Mouse (Mus musculus): ENCODE results near the gene Dram1. TPM values are rescaled to one million over a fixed set of nuclear protein-coding genes. Genes with fewer than 3 reads are reported as not detected.
"Not testable (repeated sequence)": the region's sequence is repeated elsewhere in the genome, so short reads cannot be mapped to it uniquely, and the experiment has no call there.

Gene Dram1
- total RNA-seq, 2 experiments from 2014 or later = 11.8 to 19.0 TPM

- ATAC-seq (replicated peaks; ENCODE audit: low FRiP score, poor library complexity, severe bottlenecking) = no peak
Measured at GRCm38 (mm10) chr10:88390096-88390790, 11.4 kb upstream of the Dram1 start.

DNA sequence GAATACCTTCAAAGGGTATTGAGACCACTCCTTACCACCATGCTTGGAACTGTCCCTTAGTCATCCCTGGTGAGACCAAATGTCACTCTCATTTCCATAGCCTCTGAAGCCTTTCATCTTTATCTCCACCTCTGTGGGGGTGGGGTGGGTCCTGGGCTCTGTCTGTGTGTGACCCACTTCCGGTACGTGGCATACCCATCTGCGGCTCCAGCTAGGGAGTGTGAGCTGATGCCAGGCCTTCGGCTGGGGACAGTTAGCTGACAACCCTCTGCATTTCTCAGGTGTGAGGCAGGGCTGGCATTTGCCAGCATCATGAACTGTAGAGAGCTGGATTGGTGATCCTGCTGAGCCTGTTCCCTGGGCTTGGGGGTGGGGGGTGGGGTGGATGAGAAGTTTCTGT, 10.7 kb upstream of the Dram1 start:
- ATAC-seq (replicated peaks; ENCODE audit: low FRiP score, poor library complexity, severe bottlenecking) = no peak

DNA sequence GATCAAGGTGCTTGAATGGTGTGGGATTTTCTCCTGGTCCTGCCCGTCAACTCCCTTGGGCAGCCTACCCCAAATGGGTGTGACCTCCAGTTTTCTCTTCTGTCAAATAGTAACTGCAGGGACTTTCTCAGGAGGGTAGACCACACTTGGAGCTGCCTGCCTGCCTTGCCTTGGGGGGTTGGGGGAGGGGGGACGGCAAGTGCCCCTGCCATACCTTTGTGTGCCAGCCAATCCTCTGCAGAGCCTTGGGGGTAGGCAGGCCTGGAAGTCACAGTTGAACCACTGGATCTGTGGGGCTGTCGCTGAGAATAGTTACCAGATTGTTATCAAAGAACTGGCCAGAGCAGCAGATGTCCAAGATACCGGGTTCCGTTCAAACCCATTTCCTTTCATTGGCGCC, 7.4 kb upstream of the Dram1 start:
- no peak for ATAC-seq (replicated peaks; ENCODE audit: low FRiP score, poor library complexity, severe bottlenecking)

GRCm38 (mm10) chr10:88385758-88386157, 6.9 kb upstream of the Dram1 start:
- ATAC-seq (replicated peaks; ENCODE audit: low FRiP score, poor library complexity, severe bottlenecking) = 0 out of 2 replicates have a peak, but pooled peaks have one; percentile 55

DNA sequence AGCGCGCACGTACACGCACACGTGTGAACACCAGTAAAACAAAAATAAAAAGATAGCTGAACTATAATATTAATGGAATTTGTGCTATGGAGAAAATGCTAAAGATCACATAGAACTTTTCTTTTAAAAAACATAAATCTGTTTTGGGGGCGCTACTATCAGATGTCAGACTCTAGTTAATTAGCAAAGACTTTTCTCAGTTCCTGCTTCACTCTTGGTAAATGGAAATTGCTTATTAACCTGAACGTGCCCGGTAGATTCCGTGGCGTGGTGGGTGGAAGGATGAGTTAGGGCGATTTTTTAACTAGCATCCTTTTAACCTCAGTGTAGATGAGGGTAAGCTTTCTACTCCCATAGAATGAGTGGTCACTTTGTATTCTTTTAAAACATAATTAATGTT, 6.4 kb upstream of the Dram1 start:
- ATAC-seq (replicated peaks; ENCODE audit: low FRiP score, poor library complexity, severe bottlenecking) = no peak

- no peak for ATAC-seq (replicated peaks; ENCODE audit: low FRiP score, poor library complexity, severe bottlenecking)
Measured at GRCm38 (mm10) chr10:88384081-88384480, 5.2 kb upstream of the Dram1 start.

- ATAC-seq (replicated peaks; ENCODE audit: low FRiP score, poor library complexity, severe bottlenecking) = no peak
Measured at GRCm38 (mm10) chr10:88383479-88383878, 4.6 kb upstream of the Dram1 start.

GRCm38 (mm10) chr10:88382009-88382408, 3.1 kb upstream of the Dram1 start:
- no peak for ATAC-seq (replicated peaks; ENCODE audit: low FRiP score, poor library complexity, severe bottlenecking)

- no peak for ATAC-seq (replicated peaks; ENCODE audit: low FRiP score, poor library complexity, severe bottlenecking)
Measured at GRCm38 (mm10) chr10:88381286-88381685, 2.4 kb upstream of the Dram1 start.

DNA sequence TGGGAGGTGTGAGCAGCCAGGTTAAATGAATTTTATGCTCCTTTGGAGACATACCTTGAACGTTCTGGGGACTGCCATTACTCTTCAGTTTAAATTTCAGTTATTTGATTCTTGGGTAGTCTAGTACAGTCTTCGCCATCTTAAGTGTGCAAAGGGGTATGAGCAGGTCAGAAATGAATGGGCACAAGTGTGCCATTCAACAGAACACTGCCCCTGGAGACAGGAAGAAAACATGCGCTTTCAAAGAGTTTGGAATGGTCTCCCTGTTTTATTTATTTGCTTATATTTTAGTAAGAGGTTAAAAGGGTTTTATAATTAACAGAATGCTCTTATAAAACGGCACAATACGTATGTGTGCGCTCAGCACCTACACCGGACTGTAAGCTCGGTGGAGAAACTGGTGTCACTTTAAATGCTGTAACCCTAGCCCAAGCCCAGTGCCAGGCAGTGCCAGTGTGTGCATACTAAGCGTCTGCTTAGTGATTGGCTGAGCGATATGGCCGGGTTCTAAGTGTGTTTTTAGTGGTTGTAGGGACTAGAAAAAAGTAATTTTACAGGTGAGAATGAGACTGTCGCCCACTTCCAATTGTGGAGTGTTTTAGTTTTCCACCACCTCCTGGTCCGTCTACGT, 1.7 kb upstream of the Dram1 start:
- 0 out of 2 replicates have a peak, but pooled peaks have one; percentile 14 for ATAC-seq (replicated peaks; ENCODE audit: low FRiP score, poor library complexity, severe bottlenecking)

DNA sequence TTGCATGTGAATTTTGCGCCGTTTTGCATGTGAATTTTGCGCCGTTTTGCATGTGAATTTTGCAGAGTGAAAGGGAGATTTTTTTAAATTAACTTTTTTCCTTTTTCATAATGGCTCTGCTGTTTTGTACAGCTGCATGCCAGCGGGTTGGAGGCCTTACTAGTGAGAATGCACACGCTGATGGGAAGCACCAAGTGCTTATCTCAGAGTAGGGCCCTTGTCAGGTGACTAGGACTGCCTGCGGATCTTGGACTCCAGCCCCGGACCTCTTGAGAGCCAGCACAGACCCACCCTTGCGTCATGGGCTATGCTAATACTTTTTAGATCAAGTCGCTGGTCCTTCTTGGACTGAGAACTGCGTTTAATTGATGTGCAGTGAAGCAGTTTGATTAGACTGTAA, 1.1 kb upstream of the Dram1 start:
- ATAC-seq (replicated peaks; ENCODE audit: low FRiP score, poor library complexity, severe bottlenecking) = peak; percentile 76

DNA sequence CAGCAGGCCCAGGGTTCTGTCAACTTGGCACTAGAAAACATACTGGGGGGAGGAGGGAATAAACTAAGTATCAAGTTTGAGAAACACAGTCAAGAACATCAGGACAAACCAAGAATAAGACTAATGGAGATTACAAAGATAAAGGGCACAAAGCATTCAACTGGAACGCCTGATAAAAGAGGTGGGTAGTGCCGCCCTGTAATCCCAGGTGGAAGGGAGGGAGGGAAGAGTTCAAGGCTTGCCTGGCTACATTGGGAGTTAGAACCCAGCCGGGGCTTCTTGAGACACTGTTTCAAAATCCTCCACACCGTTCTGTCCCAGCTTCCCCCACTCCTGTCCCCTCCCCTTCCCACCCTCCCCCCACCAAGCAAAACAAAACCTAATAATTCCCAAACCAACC, 1.2 kb downstream of the Dram1 start:
- no peak for ATAC-seq (replicated peaks; ENCODE audit: low FRiP score, poor library complexity, severe bottlenecking)

DNA sequence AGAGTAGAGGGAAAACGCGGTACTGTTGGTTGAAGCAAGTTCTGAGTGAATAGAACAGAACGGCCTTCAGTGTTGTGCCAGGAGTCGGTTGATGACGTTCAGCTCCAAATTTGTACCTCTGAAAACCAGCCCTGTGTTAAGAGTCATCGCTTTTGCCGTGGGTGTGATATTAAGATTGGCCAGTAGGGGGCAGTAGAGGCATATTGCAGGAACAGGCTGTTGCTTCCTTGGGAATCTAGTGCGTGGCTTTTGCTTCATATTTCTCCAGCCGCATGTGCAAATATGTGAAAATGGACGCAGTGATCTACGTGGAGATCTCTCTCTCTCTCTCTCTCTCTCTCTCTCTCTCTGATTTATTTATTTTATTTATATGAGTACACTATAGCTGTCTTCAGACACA, 2.1 kb downstream of the Dram1 start:
- ATAC-seq (replicated peaks; ENCODE audit: low FRiP score, poor library complexity, severe bottlenecking) = 0 out of 2 replicates have a peak, but pooled peaks have one; percentile 58

- no peak for ATAC-seq (replicated peaks; ENCODE audit: low FRiP score, poor library complexity, severe bottlenecking)
Measured at GRCm38 (mm10) chr10:88374984-88375383, 3.9 kb downstream of the Dram1 start.

- not testable (repeated sequence) for ATAC-seq (replicated peaks; ENCODE audit: low FRiP score, poor library complexity, severe bottlenecking)
Measured at GRCm38 (mm10) chr10:88372945-88373344, 5.9 kb downstream of the Dram1 start.

- no peak for ATAC-seq (replicated peaks; ENCODE audit: low FRiP score, poor library complexity, severe bottlenecking)
Measured at GRCm38 (mm10) chr10:88372436-88372835, 6.4 kb downstream of the Dram1 start.

DNA sequence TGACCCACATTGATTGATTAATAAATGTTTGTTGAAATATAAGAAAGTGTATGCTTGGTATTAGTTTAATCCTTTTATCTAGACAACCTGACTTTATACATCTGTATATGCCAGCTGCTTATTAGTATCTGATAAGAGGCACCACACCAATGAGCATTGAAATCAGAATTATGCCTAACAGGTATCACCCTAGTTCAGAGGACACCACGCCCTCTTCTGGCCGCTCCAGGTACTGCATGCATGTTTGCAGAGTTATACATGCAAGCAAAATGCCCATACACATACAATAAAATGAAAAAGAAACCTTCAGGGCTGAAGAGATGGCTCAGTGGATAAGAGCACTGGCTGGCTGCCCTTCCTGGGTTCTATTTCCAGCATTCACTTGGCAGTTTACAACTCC, 7.1 kb downstream of the Dram1 start:
- ATAC-seq (replicated peaks; ENCODE audit: low FRiP score, poor library complexity, severe bottlenecking) = no peak

DNA sequence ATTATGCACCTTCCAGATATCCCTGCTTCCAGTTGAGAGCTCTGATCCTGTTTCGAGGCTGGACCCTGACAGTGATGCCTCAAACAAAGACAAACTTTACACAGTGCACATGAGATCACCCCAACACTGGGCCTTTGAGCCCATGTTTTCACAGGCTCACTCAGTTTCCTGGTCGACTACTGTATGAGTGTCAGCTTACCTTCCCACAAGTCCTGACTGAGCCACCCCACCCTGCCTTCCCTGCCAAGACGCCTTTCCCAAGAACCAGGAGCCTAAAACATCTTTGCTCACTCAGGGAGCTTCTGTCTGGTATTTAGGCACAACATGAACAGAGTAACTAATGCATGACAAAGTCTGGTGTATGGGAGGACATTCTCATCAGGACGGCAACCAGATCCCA, 9.6 kb downstream of the Dram1 start:
- no peak for ATAC-seq (replicated peaks; ENCODE audit: low FRiP score, poor library complexity, severe bottlenecking)

- no peak for ATAC-seq (replicated peaks; ENCODE audit: low FRiP score, poor library complexity, severe bottlenecking)
Measured at GRCm38 (mm10) chr10:88364221-88364620, 14.7 kb downstream of the Dram1 start.

DNA sequence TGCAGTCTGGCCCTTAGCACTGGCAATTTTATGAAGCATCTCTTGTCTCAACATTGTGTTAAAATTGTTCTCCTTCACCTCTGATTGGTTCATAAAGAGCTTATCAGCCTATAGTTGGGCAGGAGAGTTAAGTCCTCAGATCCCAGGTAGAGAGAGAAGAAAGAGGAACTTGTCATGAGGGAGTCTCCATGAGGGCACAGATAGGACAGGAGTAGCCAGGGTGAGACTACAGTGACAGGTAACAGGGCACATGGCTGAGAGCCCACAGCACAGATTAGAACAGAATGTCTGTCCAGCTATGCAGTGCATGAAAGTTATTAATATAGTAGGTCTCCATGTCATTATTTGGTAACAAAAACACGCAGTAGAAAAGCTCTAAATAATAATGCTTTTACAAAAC, 16.7 kb downstream of the Dram1 start:
- ATAC-seq (replicated peaks; ENCODE audit: low FRiP score, poor library complexity, severe bottlenecking) = no peak

GRCm38 (mm10) chr10:88356983-88357559, 21.8 kb downstream of the Dram1 start:
- ATAC-seq (replicated peaks; ENCODE audit: low FRiP score, poor library complexity, severe bottlenecking) = no peak
